Mouse (Mus musculus) thymus, postnatal 10 days (tissue): ENCODE results near the gene Npb.
"Not testable (repeated sequence)": the region's sequence is repeated elsewhere in the genome, so short reads cannot be mapped to it uniquely, and the experiment has no call there.

ENCODE experiments used
- DNase-seq, 2 experiments: peaks; one replicate each; pipeline ENCODE4 v3.0.0; 2021; ENCODE audit warnings: low spot score in 2 of 2

Npb gene

GRCm38 (mm10) chr11:120608241-120609034, at the start of gene Npb:
Gene Npb (plus strand): TSS chr11:120608477.
- no peak for DNase-seq

GRCm38 (mm10) chr11:120558843-120559242, 49.4 kb upstream of the Npb start:
- DNase-seq: not testable (repeated sequence)

- DNase-seq: no peak
These were observed 47.1 kb upstream of the Npb start for GRCm38 (mm10) chr11:120560952-120561728.

- DNase-seq: no peak
These were observed 45.3 kb upstream of the Npb start for GRCm38 (mm10) chr11:120562949-120563348.

- no peak for DNase-seq
These were observed 43.2 kb upstream of the Npb start for GRCm38 (mm10) chr11:120565114-120565513.

GRCm38 (mm10) chr11:120568324-120568723, 40.0 kb upstream of the Npb start:
- DNase-seq: no peak

GRCm38 (mm10) chr11:120571122-120571521, 37.2 kb upstream of the Npb start:
- DNase-seq: no peak

- no peak for DNase-seq
These were observed 36.4 kb upstream of the Npb start for GRCm38 (mm10) chr11:120571754-120572416.

- no peak for DNase-seq
These were observed 35.9 kb upstream of the Npb start for GRCm38 (mm10) chr11:120572417-120572751.

GRCm38 (mm10) chr11:120572752-120573584, 35.3 kb upstream of the Npb start, which contains the start of gene P4hb:
Gene P4hb (minus strand): TSS chr11:120573253.
- peak; percentile 99 for DNase-seq

GRCm38 (mm10) chr11:120573585-120574277, 34.5 kb upstream of the Npb start:
- DNase-seq: no peak

- no peak for DNase-seq
These were observed 34.0 kb upstream of the Npb start for GRCm38 (mm10) chr11:120574278-120574600.

- DNase-seq: no peak
These were observed 33.2 kb upstream of the Npb start for GRCm38 (mm10) chr11:120575046-120575445.

GRCm38 (mm10) chr11:120575940-120576339, 32.3 kb upstream of the Npb start:
- DNase-seq: no peak

GRCm38 (mm10) chr11:120576365-120576981, 31.8 kb upstream of the Npb start:
- no peak for DNase-seq

- DNase-seq: peak in 1 of 2 experiments; percentile 10
These were observed 30.9 kb upstream of the Npb start for GRCm38 (mm10) chr11:120577211-120578023.

GRCm38 (mm10) chr11:120578024-120578693, 30.1 kb upstream of the Npb start:
- no peak for DNase-seq

- DNase-seq: no peak
These were observed 29.5 kb upstream of the Npb start for GRCm38 (mm10) chr11:120578694-120579243.
